Mouse (Mus musculus) limb, embryonic 11.5 days (tissue): ENCODE measurements around the gene Akr7a5. TPM values are rescaled to one million over a fixed set of nuclear protein-coding genes. Genes with fewer than 3 reads are reported as not detected.

Experiments used
- ATAC-seq: fragments of 200-750 bp; cut with Nextera tagmentation; 2 replicates; pipeline ENCODE4 v1.8.0; 2017; ENCODE audit warnings: low read depth; ENCODE audit not compliant: insufficient number of reproducible peaks, low FRiP score, low TSS enrichment
- DNase-seq: peaks from one replicate; pipeline ENCODE4 v3.0.0-alpha.2; 2015; ENCODE audit warnings: low spot score
- H3K27ac ChIP-seq: fragments of 300-500 bp; sonication (generic); replicated peaks from 2 replicates; pipeline ENCODE4 v1.5.1; 2014; ENCODE audit warnings: low read depth, mild to moderate bottlenecking, low read length
- H3K27me3 ChIP-seq: fragments of 300-500 bp; sonication (generic); 2 replicates; pipeline ENCODE4 v1.6.1; 2014; ENCODE audit warnings: mild to moderate bottlenecking, low read length, mixed read lengths; ENCODE audit not compliant: control insufficient read depth, insufficient read depth
- H3K36me3 ChIP-seq: fragments of 300-500 bp; sonication (generic); 2 replicates; pipeline ENCODE4 v1.6.1; 2014; ENCODE audit warnings: mild to moderate bottlenecking, low read length, moderate library complexity, mixed read lengths; ENCODE audit not compliant: control insufficient read depth, insufficient read depth
- H3K4me1 ChIP-seq: fragments of 300-500 bp; sonication (generic); 2 replicates; pipeline ENCODE4 v1.6.1; 2014; ENCODE audit warnings: low read length, mixed read lengths; ENCODE audit not compliant: control insufficient read depth, insufficient read depth
- H3K4me2 ChIP-seq: fragments of 300-500 bp; sonication (generic); 2 replicates; pipeline ENCODE4 v1.6.1; 2014; ENCODE audit warnings: low read depth, mild to moderate bottlenecking, moderate library complexity; ENCODE audit not compliant: severe bottlenecking
- H3K4me3 ChIP-seq: fragments of 300-500 bp; sonication (generic); 2 replicates; pipeline ENCODE4 v1.5.1; 2014; ENCODE audit warnings: low read depth, low read length
- H3K9ac ChIP-seq: fragments of 300-500 bp; sonication (generic); 2 replicates; pipeline ENCODE4 v1.6.1; 2014; ENCODE audit warnings: mild to moderate bottlenecking, low read length
- H3K9me3 ChIP-seq: fragments of 300-500 bp; sonication (generic); 2 replicates; pipeline ENCODE4 v1.6.1; 2016; ENCODE audit warnings: low read length; ENCODE audit not compliant: control insufficient read depth
- WGBS: fragments of 180-500 bp; shearing (Covaris S2); extraction: QIAGEN DNeasy Blood & Tissue Kit; methylation state at CpG from one replicate; pipeline ENCODE4 v1.1.7; 2014; 5-methylcytosine and 5-hydroxymethylcytosine counted together
- polyA plus RNA-seq: library from polyadenylated mRNA; unstranded; fragments of >200 nt; fragmentation: Nextera tagmentation; extraction: Ambion mirVana; gene quantifications from 2 replicates; pipeline ENCODE4 v1.2.1, GENCODE M21; 2014

Gene Akr7a5
- 121 and 139 TPM in 2 replicates for polyA plus RNA-seq

DNA sequence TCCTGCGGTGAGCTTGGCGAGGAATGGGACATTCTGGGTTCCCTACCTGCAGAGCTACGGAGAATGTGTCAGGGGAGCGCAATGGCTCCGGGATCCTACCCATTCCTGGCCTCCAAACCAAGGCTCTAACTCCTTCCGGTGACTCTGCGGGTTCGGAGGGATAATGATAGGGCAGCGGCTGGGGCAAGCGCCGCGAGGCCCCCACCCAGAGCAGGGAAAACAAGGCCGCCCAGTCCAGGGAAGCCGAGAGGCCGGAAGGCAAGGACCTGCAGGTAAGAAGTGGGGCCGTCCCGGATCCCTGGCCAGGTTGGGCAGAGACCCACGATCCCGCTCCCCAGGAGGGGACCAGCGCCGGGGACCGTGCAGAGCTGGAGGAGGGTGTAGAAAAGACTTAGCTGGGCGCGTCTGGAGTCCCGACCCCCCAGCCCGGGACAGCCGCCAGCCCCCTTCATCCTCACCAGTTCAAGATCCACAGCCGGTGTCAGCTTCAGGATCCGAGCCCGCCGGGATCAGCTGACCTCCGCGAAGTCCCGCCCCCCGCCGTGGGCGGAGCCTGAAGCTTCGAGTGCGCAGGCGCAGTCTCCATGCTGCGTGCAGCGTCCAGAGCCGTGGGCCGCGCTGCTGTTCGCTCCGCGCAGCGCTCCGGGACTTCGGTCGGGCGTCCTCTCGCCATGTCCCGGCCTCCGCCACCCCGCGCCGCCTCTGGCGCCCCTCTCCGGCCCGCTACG, at the start of gene Akr7a5, which contains the start of gene Pqlc2:
Gene Akr7a5 (plus strand): TSS at position 574 of the 728 bp plus-strand sequence.
Gene Pqlc2 (minus strand): TSS at position 538 of the 728 bp plus-strand sequence.
- H3K4me2 ChIP-seq: peak within 1 kb of the TSS; percentile 88
- peaks cover 13% of the 10 kb centered on the region for H3K4me1 ChIP-seq
- WGBS: under 1% methylated on average over 63 of the region's 63 CpGs
- H3K4me3 ChIP-seq: peak within 1 kb of the TSS; percentile 96
- H3K36me3 ChIP-seq: peaks cover 2% of the 10 kb centered on the region; the same call in 1 of the 2 replicates
- no peaks in the 10 kb centered on the region for H3K9me3 ChIP-seq
- peak within 1 kb of the TSS; percentile 95 for H3K9ac ChIP-seq
- H3K27me3 ChIP-seq: no peaks in the 10 kb centered on the region
- H3K27ac ChIP-seq: 0 out of 2 replicates have a peak within 1 kb of the TSS, but pooled peaks have one; percentile 18
- DNase-seq (peak; percentile 98), ATAC-seq (peak; percentile 91)

DNA sequence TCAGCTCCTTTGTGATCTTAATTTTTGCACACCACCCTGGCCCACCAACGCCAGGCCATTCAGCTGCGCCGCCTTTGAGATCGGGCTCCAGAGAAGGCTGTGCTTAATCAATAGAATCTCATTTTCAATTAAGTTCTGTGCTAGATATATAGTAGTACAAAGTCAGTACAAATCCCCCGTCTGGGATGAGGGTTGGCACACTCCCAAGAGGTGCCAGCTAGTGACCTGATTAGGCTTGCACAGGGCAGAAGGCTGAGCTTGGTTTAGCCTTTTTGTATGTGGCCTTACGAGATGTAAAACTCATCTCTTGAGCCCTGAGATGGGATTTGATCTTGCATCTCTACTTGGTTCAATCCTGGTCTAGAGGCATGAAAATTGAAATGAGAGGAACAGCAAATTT, 47.6 kb upstream of the Akr7a5 start:
- WGBS: 87% methylated on average over 6 of the region's 6 CpGs
- Histone ChIP-seq H3K9me3 (no peaks in the 10 kb centered on the region), H3K4me1 (peaks cover 46% of the 10 kb centered on the region), H3K27me3 (no peaks in the 10 kb centered on the region), H3K9ac (no peak overlapping the region), H3K4me2 (no peak overlapping the region), H3K4me3 (no peak overlapping the region), H3K27ac (no peak overlapping the region), H3K36me3 (peaks cover 7% of the 10 kb centered on the region; the same call in 1 of the 2 replicates)
- no peak for DNase-seq
- no peak for ATAC-seq

DNA sequence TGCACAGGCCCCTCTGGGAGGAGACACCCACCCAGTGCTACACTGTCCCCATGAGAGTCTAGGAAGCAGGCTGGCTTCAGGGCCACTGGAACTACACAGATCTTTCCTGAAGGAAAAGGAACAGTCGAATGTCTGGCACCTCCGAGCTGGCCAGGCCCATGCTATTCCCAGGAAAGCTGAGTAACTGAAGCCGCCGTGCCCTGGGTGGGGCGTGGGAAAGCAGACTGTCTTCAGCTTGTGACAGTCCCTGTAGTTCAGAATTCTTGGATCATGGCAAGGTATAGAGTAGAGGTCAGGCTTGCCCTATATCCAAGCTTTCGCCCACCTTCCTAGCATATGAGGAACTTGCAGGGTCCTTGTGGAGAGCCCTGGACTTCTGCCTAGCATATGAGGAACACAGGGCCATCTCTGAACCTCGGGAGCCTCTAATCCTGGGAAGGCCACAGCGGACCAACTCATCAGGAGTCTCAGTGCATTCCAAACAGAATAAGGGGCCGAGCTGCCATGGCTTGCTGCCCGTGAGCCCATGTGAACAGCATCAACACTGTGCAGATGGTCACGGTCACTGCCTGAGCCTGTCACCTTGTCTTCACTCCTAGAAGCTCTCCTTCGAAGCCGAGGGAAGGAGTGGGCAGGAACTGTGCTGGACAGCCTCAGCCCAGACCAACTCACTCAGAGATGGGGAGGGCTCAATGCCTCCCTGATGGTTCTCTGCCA, 44.6 kb upstream of the Akr7a5 start:
- no peaks in the 10 kb centered on the region for H3K9me3 ChIP-seq
- H3K36me3 ChIP-seq: peaks cover 7% of the 10 kb centered on the region
- no peaks in the 10 kb centered on the region for H3K27me3 ChIP-seq
- peaks cover 43% of the 10 kb centered on the region for H3K4me1 ChIP-seq
- 62% methylated on average over 13 of the region's 13 CpGs for WGBS
- ATAC-seq (no peak), DNase-seq (no peak)
- H3K4me3 ChIP-seq: no peak overlapping the region
- H3K27ac ChIP-seq: peak overlapping the region; percentile 92
- no peak overlapping the region for H3K4me2 ChIP-seq
- H3K9ac ChIP-seq: no peak overlapping the region

GRCm38 (mm10) chr4:139266500-139266865, 44.1 kb upstream of the Akr7a5 start:
- WGBS: 15% methylated on average over 7 of the region's 7 CpGs
- Histone ChIP-seq H3K4me3 (no peak overlapping the region), H3K27me3 (no peaks in the 10 kb centered on the region), H3K4me2 (peak overlapping the region; percentile 5; the same call in 1 of the 2 replicates), H3K4me1 (peaks cover 43% of the 10 kb centered on the region), H3K9me3 (no peaks in the 10 kb centered on the region), H3K9ac (peak overlapping the region; percentile 5; the same call in 1 of the 2 replicates), H3K36me3 (peaks cover 4% of the 10 kb centered on the region), H3K27ac (peak overlapping the region; percentile 92)
- DNase-seq (peak; percentile 70), ATAC-seq (no peak)

GRCm38 (mm10) chr4:139267335-139267734, 43.2 kb upstream of the Akr7a5 start:
- DNase-seq (peak; percentile 62), ATAC-seq (no peak)
- Histone ChIP-seq H3K4me2 (no peak overlapping the region; the same call in 1 of the 2 replicates), H3K36me3 (peaks cover 4% of the 10 kb centered on the region), H3K27me3 (no peaks in the 10 kb centered on the region), H3K4me1 (peaks cover 49% of the 10 kb centered on the region), H3K9me3 (no peaks in the 10 kb centered on the region), H3K4me3 (no peak overlapping the region), H3K27ac (peak overlapping the region; percentile 92), H3K9ac (0 out of 2 replicates have a peak overlapping the region, but pooled peaks have one; percentile 5)
- 39% methylated on average over 3 of the region's 3 CpGs for WGBS

DNA sequence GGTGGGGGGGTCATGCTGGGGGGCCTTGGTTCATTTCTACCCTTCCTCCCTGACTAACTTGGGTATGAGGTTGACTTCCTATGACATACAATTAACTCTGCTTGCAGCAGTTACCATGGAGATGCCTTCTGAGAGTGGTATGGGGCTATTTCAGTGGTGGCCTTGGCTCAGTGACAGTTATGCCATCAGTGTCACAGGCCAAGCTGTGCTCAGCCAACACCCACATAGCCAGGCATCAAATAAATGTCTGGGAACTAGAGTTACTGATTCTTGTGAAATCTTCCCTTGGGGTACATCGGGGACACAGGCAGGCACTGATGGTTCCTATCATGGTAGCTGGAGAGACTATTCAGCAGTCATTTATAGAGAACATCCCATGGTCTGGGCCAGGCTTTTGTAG, 42.3 kb upstream of the Akr7a5 start:
- Histone ChIP-seq H3K4me3 (no peak overlapping the region), H3K27ac (peak overlapping the region; percentile 92), H3K9me3 (no peaks in the 10 kb centered on the region), H3K36me3 (peaks cover 4% of the 10 kb centered on the region), H3K27me3 (no peaks in the 10 kb centered on the region), H3K4me1 (peaks cover 53% of the 10 kb centered on the region), H3K4me2 (no peak overlapping the region), H3K9ac (no peak overlapping the region)
- no peak for DNase-seq
- 77% methylated on average over 1 of the region's 1 CpGs for WGBS
- no peak for ATAC-seq

DNA sequence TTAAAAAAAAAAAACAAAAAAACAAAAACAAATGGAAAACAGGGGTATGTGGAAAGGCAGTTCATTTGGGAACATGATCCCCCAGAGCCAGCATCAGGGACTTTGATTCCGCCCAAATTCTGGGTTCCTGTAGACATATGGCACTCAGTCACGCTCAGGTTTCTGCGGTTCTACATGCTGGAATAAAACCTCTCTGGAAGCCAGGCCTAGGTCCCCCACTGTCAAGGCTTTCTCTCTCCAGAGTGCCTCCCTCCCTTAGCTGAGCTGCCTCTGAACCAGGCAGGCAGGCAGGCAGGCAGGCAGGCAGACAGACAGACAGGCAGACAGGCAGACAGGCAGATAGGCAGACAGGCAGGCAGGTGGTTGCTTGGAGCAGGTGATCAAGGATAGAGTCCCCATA, 40.4 kb upstream of the Akr7a5 start:
- 92% methylated on average over 3 of the region's 3 CpGs for WGBS
- Histone ChIP-seq H3K9ac (no peak overlapping the region), H3K27ac (no peak overlapping the region), H3K27me3 (no peaks in the 10 kb centered on the region), H3K4me1 (peaks cover 53% of the 10 kb centered on the region), H3K4me2 (no peak overlapping the region), H3K36me3 (no peaks in the 10 kb centered on the region; the same call in 1 of the 2 replicates), H3K4me3 (no peak overlapping the region), H3K9me3 (no peaks in the 10 kb centered on the region)
- no peak for ATAC-seq
- no peak for DNase-seq

- ATAC-seq (peak; percentile 51; the same call in 1 of the 2 replicates), DNase-seq (peak; percentile 62)
- no peak overlapping the region for H3K9ac ChIP-seq
- 36% methylated on average over 9 of the region's 9 CpGs for WGBS
- H3K27ac ChIP-seq: peak overlapping the region; percentile 70
- H3K27me3 ChIP-seq: no peaks in the 10 kb centered on the region
- peaks cover 3% of the 10 kb centered on the region for H3K36me3 ChIP-seq
- no peak overlapping the region for H3K4me3 ChIP-seq
- no peaks in the 10 kb centered on the region for H3K9me3 ChIP-seq
- peaks cover 46% of the 10 kb centered on the region for H3K4me1 ChIP-seq
- H3K4me2 ChIP-seq: no peak overlapping the region
Measured at GRCm38 (mm10) chr4:139271562-139271961, 39.0 kb upstream of the Akr7a5 start.
